Mouse (Mus musculus) right cerebral cortex, postnatal 4 days (tissue): ENCODE data around the gene Nln.

Experiments
- DNase-seq: peaks from one replicate; pipeline ENCODE4 v3.0.0-alpha.2; 2022

The Nln gene

DNA sequence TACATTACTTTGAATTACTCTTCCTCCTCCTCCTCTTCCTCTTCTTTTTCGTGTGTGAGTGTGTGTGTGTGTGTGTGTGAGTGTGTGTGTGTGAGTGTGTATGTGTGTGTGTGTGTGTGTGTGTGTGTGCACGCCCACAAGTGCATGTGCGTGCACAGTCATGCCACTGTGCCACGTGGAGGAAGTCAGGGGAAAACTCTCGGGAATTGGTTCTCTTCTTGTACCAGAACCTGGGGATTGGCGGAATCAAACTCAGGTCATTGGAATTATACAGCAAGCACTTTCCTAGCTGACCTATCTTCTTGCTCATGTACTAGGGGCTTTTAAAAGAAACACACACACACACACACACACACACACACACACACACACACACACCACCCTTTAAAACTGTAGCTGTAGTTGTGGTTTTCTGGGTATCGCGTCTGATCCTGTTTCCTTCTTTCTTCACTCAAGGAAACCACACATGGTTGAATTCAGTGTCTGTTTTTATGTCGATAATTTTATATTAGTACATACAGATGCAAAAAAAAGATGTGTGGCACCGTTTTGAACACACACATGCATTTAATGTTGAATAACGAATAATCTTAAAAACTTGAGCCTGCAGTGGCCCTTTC, 97.1 kb downstream of the Nln start:
- DNase-seq, result no peak

GRCm38 (mm10) chr13:104011289-104011688, 98.1 kb downstream of the Nln start:
- DNase-seq, result no peak

GRCm38 (mm10) chr13:104005231-104005845, 104.1 kb downstream of the Nln start:
- DNase-seq, result no peak

DNA sequence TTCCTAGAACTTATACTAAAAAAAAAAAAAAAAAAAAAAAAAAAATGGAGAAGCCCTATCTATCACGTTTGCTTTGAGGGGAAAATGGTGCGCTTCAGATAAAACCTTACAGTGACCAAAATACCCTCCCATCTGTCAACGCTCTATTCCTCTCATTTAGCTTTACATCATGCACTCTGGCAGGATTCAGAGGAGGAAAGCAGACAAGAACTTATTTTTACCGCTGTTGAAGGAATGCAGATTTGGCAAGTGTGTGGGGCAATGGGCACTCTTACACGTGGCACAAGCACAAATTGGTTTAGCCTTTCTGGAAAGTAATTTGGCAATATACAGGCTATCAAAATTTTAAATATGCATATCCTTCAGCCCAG, 115.3 kb downstream of the Nln start:
- no peak for DNase-seq

DNA sequence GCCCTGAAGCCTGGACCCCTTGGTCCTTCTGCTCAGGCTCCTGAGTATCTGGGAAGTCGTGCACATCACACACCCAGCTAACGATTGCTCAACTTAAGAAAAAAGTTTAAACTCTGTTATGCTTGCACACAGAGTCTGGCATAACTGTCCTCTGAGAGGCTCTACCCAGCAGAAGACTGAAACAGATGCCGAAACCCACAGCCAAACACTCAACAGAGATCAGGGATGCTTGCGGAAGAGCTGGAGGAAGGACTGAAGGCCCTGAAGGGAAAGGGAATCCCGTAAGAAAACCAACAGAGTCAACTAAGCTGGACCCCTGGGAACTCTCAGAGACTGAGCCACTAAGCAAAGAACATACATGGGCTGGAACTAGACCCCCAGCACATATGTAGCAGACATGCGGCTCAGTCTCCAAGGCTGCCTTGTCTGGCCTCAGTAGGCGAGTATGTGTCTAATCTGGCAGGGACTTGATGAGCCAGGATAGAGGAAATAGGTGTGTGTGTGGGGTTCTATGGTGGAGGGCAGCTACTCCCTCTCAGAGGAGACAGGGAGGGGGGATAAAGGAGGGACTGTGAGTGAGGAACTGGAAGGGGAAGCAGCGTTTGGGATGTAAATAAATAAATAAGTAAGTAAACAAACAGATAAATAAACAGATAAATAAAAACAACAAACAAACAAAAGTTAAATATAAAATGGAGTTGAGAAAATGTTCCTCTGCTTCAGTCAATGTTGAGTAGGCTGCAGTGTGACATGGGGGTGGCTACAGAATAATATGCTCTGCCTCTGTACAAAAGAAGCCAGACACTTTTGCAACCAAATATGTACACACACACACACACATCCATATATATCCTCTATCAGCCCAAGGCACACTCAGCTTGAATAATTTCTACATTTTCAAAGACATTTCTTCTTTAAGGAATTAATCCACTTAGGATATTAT, 116.0 kb downstream of the Nln start:
- no peak for DNase-seq

DNA sequence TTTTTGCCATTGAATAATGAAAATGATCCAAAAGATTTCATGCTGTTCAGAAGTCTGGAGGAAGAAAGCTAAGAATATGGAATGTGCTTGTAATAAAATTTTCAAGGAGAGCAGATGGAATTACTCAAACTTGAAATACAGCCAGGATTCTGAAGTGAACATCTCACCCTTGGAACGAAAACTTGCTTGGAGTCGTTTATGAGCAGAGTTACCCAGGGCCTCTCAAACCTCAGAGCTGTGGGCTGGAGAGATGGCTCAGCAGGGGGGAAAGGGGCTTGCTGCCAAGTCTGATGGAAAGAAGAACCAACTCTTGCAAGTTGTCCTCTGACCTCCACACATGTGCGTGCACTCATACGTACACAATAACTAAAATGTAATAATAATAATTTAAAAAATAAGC, 122.8 kb downstream of the Nln start:
- no peak for DNase-seq

GRCm38 (mm10) chr13:103985510-103986278, 123.7 kb downstream of the Nln start:
- no peak for DNase-seq

DNA sequence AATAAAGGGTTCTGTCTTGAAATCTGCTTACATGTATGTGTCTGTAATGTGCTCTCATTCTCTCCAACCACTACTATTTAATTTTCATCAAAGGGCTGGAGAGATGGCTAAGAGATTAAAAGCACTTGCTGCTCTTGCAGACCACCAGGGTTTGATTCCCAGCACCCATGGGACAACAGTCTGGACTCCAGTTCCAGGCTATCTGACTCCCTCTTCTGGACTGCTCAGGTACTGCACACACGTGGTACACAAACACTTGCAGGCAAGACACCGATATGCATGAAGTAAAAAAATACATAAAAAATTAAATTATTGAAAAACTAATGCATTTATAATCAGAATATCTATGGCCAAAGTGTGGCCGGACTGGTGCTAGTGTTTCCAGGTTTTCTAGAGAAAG, 127.0 kb downstream of the Nln start:
- no peak for DNase-seq

DNA sequence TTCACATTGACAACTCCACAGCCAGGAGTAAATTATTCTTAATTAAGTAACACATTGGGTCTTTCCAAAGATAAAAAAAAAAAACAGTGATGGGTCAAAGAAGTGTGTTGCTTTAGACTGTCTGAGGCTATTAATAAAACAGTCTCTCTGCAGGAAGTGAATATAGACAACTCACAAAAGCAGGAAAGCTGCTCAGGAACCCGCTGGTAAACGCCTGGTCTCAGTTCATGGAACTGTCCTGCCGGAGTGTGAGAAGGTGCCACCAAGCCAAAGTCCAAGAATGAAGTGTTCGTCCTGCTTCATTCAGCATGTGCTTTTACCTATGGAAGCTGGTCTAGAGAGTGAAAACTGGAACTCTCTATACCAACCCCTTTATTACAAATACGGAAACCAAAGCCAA, 129.0 kb downstream of the Nln start:
- no peak for DNase-seq

DNA sequence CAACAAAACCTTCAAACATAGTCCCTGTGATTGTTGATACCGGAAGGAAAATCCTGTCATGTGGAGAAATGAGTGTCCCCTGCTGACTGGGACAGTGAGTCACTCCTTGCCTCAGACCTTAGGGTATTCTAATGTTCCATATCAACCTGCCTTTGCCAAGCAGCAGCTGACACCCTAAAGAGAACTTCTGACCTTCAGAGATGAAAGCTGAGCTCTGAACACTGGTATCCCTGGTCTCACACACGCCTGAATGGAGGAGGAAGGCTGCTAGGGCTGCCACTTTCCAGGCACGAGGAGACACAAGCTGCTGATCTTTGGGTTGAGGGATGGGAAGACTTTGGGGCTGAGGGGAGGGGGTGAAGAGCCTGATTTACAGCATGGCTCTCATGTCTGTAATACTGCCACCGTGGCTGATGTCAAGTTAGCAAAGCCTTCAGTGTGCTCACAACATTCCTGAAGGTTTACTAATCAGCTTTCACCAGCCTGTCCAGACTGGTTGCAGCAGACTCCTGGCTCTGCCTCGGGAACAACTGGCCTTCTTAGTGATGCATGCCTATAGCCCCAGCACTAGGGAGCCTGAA, 131.0 kb downstream of the Nln start:
- DNase-seq, result no peak

- no peak for DNase-seq
Measured at GRCm38 (mm10) chr13:103977844-103978243, 131.6 kb downstream of the Nln start.

- DNase-seq, result no peak
Measured at GRCm38 (mm10) chr13:103976181-103976724, 133.2 kb downstream of the Nln start.

DNA sequence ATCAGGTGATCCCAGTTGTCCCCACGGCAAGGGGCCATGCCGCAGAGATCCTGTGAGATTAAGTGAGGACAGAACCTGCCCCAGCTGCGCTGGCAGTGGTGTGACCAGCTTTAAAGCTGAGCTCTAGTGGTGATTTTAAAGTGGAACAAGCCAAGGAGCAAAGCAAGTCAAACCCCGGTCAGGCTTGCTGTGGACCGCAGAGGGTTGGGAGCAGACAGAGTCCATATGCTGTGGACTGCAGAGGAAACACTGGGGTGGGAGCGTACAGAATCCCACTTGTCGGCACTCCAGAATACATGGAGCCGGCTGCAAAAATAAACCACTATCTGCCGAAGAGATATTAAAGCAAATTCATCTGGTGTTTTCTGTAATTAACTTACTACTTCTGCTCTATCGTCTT, 134.3 kb downstream of the Nln start:
- DNase-seq, result no peak

DNA sequence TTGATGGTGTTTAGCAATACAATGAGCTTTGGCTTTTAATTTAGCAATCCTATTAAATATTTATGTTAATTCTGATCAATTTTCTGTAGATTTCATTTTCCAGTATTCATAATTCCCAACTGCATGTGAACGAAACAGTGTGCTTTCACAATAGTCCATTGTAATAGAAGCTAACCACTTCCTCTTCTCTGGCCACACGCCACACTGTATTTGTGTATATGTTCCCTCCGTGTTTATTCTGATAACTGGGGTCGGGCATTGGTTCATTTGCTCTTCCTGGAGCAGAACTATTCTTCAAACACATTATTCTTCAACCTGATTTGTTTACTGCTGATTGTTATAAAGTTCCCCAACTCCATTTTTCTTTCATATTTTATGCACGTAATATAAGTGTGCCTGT, 135.4 kb downstream of the Nln start:
- DNase-seq, result no peak
